Mouse (Mus musculus) spleen, postnatal 4 days (tissue): ENCODE data around the gene Gm5169.
"Not testable (repeated sequence)": the region's sequence is repeated elsewhere in the genome, so short reads cannot be mapped to it uniquely, and the experiment has no call there.

ENCODE experiments used
- DNase-seq, 2 experiments: peaks; one replicate each; pipeline ENCODE4 v3.0.0; 2022; ENCODE audit warnings: low spot score in 2 of 2

The Gm5169 gene

GRCm38 (mm10) chrX:25301355-25301754 lies at the start of gene Gm5169:
TSS of gene Gm5169 (minus strand) at chrX:25301455.
- DNase-seq: not testable (repeated sequence)

- DNase-seq: peak in 1 of 2 experiments; percentile 59
Measured at GRCm38 (mm10) chrX:25347424-25347823, 46.2 kb upstream of the Gm5169 start.
